Comparison of ENCODE assay signal across 26 mouse cellular contexts in the genomic region with DNA sequence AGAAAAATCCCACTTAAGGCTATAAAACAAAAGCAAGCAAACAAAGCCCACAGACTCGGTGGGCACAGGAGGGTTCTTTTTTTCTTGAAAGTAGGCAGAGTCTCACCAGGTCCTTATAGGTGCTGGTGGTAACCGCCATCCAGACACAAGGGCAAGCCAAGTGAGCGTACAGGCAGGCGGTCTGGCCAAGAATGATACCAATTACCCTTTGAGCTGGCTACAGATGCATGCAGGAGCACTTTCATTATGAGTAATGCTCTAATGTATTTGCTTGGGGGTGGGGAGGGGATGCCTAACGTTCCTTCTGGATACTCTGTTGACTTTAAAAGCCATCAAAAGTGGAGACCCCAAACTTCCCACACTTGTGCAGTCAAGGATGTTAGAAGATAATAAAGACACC. TPM values are rescaled to one million over a fixed set of nuclear protein-coding genes. Genes with fewer than 3 reads are reported as not detected.
A peak's percentile ranks its signal among the peaks of the same experiment; 100 is the strongest.
DNase-seq lines count a peak whose midpoint lies in the region; TF ChIP-seq lines count a peak whose summit lies in the region.
"Had no signal": no experiment of that assay in that cellular context is flagged by ENCODE, and none has a peak within 500 bp of the region (broad histone marks: within the 10 kb centered on the region; RNA-seq: fewer than 3 reads in every experiment).

No protein-coding gene starts in this region.

- peak; percentile 25 for DNase-seq in cerebellum, adult 9-11 months
- no peak for DNase-seq in cerebellum, adult 11 months
- DNase-seq in layer of hippocampus, adult 2 months (ENCODE audit: low spot score in 2 of 2), result no peak
- DNase-seq in layer of hippocampus, postnatal 14 days (ENCODE audit: low spot score in 2 of 2), result no peak
- DNase-seq in A20 (ENCODE audit: low read depth, low spot score), result peak; percentile 54
- DNase-seq in urinary bladder, postnatal 14 days (ENCODE audit: low spot score), result no peak
- DNase-seq in frontal cortex, postnatal 25 days (ENCODE audit: low spot score in 2 of 2), result no peak
- DNase-seq: adrenal gland, postnatal 10 days; cerebellum, adult 11-12 months; gastrocnemius, postnatal 25 days; layer of hippocampus, postnatal 36 days; right cerebral cortex, adult 18-20 months had no signal

- no peak overlapping the region for H3K4me3 ChIP-seq in layer of hippocampus, adult 2 months
- no peak overlapping the region for H3K4me3 ChIP-seq in brown adipose tissue, adult 24 weeks (ENCODE audit: insufficient read depth, low read depth, low read length)
- H3K4me3 ChIP-seq: embryonic facial prominence, embryonic 12.5 days; erythroblast, embryonic 14.5 days; forebrain, embryonic 13.5 days; heart, embryonic 10.5 days; limb, embryonic 13.5 days; lung, embryonic 15.5 days; midbrain, embryonic 12.5 days; neural tube, embryonic 12.5 days had no signal

- H3K27ac ChIP-seq in layer of hippocampus, adult 2 months, result peak overlapping the region; percentile 82; the same call in 1 of the 2 replicates
- 0 out of 2 replicates have a peak overlapping the region, but pooled peaks have one; percentile 17 for H3K27ac ChIP-seq in brown adipose tissue, adult 24 weeks (replicated peaks; ENCODE audit: low read depth, low read length)
- H3K27ac ChIP-seq: embryonic facial prominence, embryonic 12.5 days; forebrain, embryonic 13.5 days; heart, embryonic 10.5 days; limb, embryonic 13.5 days; lung, embryonic 15.5 days; macrophage; midbrain, embryonic 12.5 days; neural tube, embryonic 12.5 days had no signal

- peaks cover 65% of the 10 kb centered on the region for H3K4me1 ChIP-seq in brown adipose tissue, adult 24 weeks (ENCODE audit: control insufficient read depth, insufficient read depth, insufficient read length, low read length)

- no peak for TF ChIP-seq CTCF in layer of hippocampus, adult 2 months (conservative IDR thresholded peaks at IDR 0.05)

RNA-seq across cellular contexts. Expression of a gene that starts 7.9 kb away (rescaled TPM):
- 100 to 1,000 TPM; 200 to 216 TPM for total RNA-seq in layer of hippocampus, adult 2 months (2021)
- 100 to 1,000 TPM; 170 to 173 TPM for total RNA-seq in layer of hippocampus, postnatal 14 days (2021)
- 13.6 and 24.0 TPM in 2 replicates for polyA plus RNA-seq in brown adipose tissue, adult 24 weeks (2012; ENCODE audit: insufficient read depth, insufficient read length, missing spikeins)

RNA-seq across cellular contexts. Expression of a gene that starts 14.1 kb away (rescaled TPM):
- not detected for total RNA-seq in layer of hippocampus, adult 2 months (2021)
- total RNA-seq in layer of hippocampus, postnatal 14 days (2021), result not detected
- polyA plus RNA-seq in brown adipose tissue, adult 24 weeks (2012; ENCODE audit: insufficient read depth, insufficient read length, missing spikeins), result not detected in 2 replicates
- total RNA-seq: adrenal gland, postnatal 10 days; common myeloid progenitor, adult 5-6 weeks; gastrocnemius, postnatal 25 days; layer of hippocampus, postnatal 36 days; left cerebral cortex, postnatal 14 days had no signal
- polyA plus RNA-seq: embryonic facial prominence, embryonic 12.5 days; erythroblast, embryonic 14.5 days; frontal cortex, adult 2 months; large intestine, adult 2 months; macrophage; midbrain, embryonic 12.5 days had no signal

Comparison
In these comparisons a context has a peak if more than half of its experiments do, and no peak if none do; other contexts are left out.
1. DNase-seq: peak in cerebellum, adult 9-11 months (single experiment) and A20 (single experiment); none in cerebellum, adult 11 months (single experiment), layer of hippocampus, adult 2 months (0 of 2), layer of hippocampus, postnatal 14 days (0 of 2), urinary bladder, postnatal 14 days (single experiment) and frontal cortex, postnatal 25 days (0 of 2).